Mouse (Mus musculus) telencephalon, adult 2 months (tissue): ENCODE data around the gene Lrrc27.

Source experiments
- DNase-seq: peaks from one replicate; pipeline ENCODE4 v3.0.0-alpha.2; 2011; ENCODE audit warnings: low read depth, low spot score

The Lrrc27 gene

GRCm38 (mm10) chr7:139272639-139273396 is 60.0 kb downstream of the Lrrc27 start:
- DNase-seq = no peak

GRCm38 (mm10) chr7:139273397-139273719 is 60.6 kb downstream of the Lrrc27 start:
- no peak for DNase-seq

- peak; percentile 66 for DNase-seq
Measured at GRCm38 (mm10) chr7:139275586-139275985, 62.8 kb downstream of the Lrrc27 start.

- DNase-seq = no peak
Measured at GRCm38 (mm10) chr7:139276150-139276549, 63.4 kb downstream of the Lrrc27 start.

DNA sequence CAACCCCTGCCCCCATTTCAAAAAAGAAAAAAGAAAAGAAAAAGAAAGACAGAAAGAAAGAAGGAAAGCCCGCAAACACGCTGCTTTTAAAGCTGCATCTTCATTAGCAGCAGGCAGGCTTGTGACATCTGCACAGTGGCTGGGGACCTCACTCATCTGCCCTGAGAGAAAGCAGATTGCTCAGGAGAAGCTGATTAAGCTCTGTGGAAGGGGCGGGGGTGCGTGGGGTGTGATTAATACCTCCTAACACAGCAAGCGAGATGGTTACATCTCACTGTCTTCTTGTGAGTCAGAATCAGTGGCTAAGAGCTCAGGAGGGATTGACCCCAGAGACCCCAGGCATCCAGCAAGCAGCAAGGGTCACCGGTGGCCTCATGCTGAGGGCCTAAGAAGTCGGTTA is 64.7 kb downstream of the Lrrc27 start:
- no peak for DNase-seq

DNA sequence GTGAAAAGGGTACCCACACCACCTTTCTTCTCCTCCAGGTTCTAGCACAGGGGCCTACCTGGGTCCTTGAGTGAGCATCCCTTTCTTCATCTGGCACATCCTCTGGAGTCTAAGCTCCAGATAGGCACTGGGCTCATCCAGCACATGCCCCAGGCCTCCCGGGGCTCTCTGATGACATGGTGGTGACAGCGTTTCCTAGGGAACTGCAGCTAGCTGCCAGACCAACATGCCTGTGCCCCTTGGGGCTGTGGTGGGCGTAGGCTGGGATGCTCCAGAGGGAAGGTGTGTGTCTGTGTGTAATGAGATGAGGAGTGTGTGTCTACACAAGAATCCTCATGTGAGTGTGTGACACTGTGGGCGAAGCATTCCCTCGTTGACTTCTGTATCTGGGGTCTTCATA is 66.8 kb downstream of the Lrrc27 start:
- DNase-seq = no peak

DNA sequence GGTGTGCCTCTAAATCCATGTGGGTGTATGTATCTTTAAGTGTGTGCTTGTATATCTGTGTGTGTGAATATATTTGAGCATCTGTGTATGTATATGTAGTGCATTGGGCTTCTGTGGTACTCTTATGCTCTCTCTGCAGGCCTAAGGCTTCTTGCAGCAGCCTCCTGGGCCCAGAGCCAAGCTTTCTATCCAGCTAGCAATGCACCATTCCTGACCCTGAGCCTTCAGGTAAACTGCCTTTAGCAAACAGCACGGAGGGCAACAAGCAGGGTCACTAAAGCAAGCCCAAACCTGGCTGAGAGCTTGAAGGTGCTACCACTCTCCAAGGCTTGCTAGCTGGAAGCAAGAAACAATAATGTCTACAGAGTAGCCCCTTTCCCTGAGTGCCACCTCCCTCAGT is 67.3 kb downstream of the Lrrc27 start:
- DNase-seq = no peak

- DNase-seq = no peak
Measured at GRCm38 (mm10) chr7:139281195-139281594, 68.4 kb downstream of the Lrrc27 start.

- no peak for DNase-seq
Measured at GRCm38 (mm10) chr7:139282037-139282436, 69.2 kb downstream of the Lrrc27 start.

DNA sequence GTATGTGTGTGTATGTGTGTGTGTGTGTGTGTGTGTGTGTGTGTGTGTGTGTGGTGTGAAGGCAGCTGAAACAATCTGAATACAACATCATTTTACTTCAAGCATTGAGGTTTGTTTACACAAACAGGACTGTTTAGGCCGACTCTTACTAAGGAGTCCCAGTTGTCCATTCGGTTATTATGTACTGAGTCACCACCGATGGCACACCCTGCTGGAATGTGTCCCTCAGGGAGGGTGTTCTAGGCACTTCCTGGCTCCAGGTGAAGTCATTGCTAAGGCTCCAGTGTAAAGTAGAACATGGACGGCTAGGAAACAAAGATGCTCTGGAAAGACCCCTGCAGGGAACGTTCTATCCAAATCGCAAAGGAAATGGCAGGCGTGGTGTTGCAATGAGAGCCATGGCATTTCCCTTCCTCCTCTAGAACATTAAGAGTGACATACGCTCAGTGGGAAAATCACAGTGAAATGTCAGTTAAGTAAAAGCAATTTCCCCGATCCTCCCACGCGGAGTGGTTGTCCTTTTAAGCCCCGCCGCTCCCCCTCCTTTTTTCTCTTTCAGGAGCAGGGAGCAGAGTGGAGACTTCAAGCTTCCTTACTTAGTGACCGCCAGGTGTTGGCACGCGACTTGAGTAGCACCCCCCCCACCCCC is 72.6 kb downstream of the Lrrc27 start:
- no peak for DNase-seq

GRCm38 (mm10) chr7:139288540-139288939 is 75.8 kb downstream of the Lrrc27 start:
- no peak for DNase-seq
